Mouse (Mus musculus) embryo, embryonic 10.5 days (tissue): ENCODE data around the gene Slc13a3.

Source experiments
- DNase-seq: peaks from one replicate; pipeline ENCODE4 v3.0.0-alpha.2; 2015; ENCODE audit warnings: low spot score

Gene Slc13a3

GRCm38 (mm10) chr2:165364334-165365091 lies 108.5 kb downstream of the Slc13a3 start:
- DNase-seq, result peak; percentile 82

GRCm38 (mm10) chr2:165363282-165363681 lies 109.7 kb downstream of the Slc13a3 start:
- no peak for DNase-seq

GRCm38 (mm10) chr2:165360861-165361260 lies 112.2 kb downstream of the Slc13a3 start:
- peak; percentile 90 for DNase-seq
